Mouse (Mus musculus) liver, embryonic 15.5 days (tissue): ENCODE results near the gene Zfand3. TPM values are rescaled to one million over a fixed set of nuclear protein-coding genes. Genes with fewer than 3 reads are reported as not detected.

Source experiments
- ATAC-seq: fragments of 200-750 bp; cut with Nextera tagmentation; 2 replicates; pipeline ENCODE4 v1.8.0; 2017; ENCODE audit warnings: moderate number of reproducible peaks, mild to moderate bottlenecking, moderate library complexity; ENCODE audit not compliant: insufficient read depth
- H3K27ac ChIP-seq: fragments of 300-500 bp; sonication (generic); replicated peaks from 2 replicates; pipeline ENCODE4 v1.5.1; 2015; ENCODE audit warnings: mild to moderate bottlenecking, inconsistent platforms
- H3K27me3 ChIP-seq: fragments of 300-500 bp; sonication (generic); 2 replicates; pipeline ENCODE4 v1.6.1; 2015; ENCODE audit warnings: mild to moderate bottlenecking, inconsistent platforms
- H3K36me3 ChIP-seq: fragments of 300-500 bp; sonication (generic); replicated peaks from 2 replicates; pipeline ENCODE4 v1.6.1; 2015; ENCODE audit warnings: moderate library complexity, mild to moderate bottlenecking, inconsistent platforms
- H3K4me1 ChIP-seq: fragments of 300-500 bp; sonication (generic); replicated peaks from 2 replicates; pipeline ENCODE4 v1.6.1; 2015; ENCODE audit warnings: inconsistent platforms
- H3K4me2 ChIP-seq: fragments of 300-500 bp; sonication (generic); 2 replicates; pipeline ENCODE4 v1.6.1; 2015; ENCODE audit warnings: moderate library complexity, mild to moderate bottlenecking, inconsistent platforms
- H3K4me3 ChIP-seq: fragments of 300-500 bp; sonication (generic); replicated peaks from 2 replicates; pipeline ENCODE4 v1.5.1; 2015; ENCODE audit warnings: mild to moderate bottlenecking, inconsistent platforms
- H3K9ac ChIP-seq: fragments of 300-500 bp; sonication (generic); 2 replicates; pipeline ENCODE4 v1.6.1; 2015; ENCODE audit warnings: moderate library complexity, mild to moderate bottlenecking, inconsistent platforms
- H3K9me3 ChIP-seq: fragments of 300-500 bp; sonication (generic); replicated peaks from 2 replicates; pipeline ENCODE4 v1.6.1; 2016; ENCODE audit warnings: inconsistent platforms
- WGBS: fragments of 180-500 bp; shearing (Covaris S2); methylation state at CpG from one replicate; pipeline ENCODE4 v1.1.7; 2015; ENCODE audit warnings: mixed read lengths; ENCODE audit not compliant: insufficient replicate concordance; 5-methylcytosine and 5-hydroxymethylcytosine counted together
- polyA plus RNA-seq: library from polyadenylated mRNA; unstranded; fragments of >200 nt; fragmentation: Nextera tagmentation; extraction: Ambion mirVana; gene quantifications from 2 replicates; pipeline ENCODE4 v1.2.1, GENCODE M21; 2015

Gene Zfand3
- polyA plus RNA-seq, 1 experiment from 2014 or later: 15.4 TPM

DNA sequence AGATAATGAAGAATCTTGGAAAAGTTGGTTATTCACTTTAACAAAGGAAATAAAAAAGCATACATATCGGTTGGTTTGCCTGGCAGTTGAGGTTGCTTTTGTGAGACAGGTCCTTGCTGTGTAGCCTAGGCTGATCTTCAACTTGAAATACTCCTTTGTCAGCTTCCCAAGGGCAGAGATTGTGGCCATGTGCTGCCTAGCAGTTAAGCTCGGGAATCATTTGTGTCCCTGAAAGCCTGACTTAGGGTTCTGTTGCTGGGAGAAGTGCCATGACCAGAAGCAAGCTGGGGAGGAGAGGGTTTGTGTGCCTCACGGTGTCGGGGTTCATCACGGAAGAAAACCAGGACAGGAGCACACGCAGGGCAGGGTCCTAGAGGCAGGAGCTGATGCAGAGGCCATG, 143.8 kb downstream of the Zfand3 start:
- WGBS: 73% methylated on average over 6 of the region's 6 CpGs
- ATAC-seq: no peak
- Histone ChIP-seq H3K27ac (no peak overlapping the region), H3K9ac (no peak overlapping the region), H3K4me3 (no peak overlapping the region), H3K27me3 (no peaks in the 10 kb centered on the region), H3K4me2 (no peak overlapping the region), H3K4me1 (no peaks in the 10 kb centered on the region), H3K9me3 (no peaks in the 10 kb centered on the region), H3K36me3 (no peaks in the 10 kb centered on the region; the same call in 1 of the 2 replicates)

DNA sequence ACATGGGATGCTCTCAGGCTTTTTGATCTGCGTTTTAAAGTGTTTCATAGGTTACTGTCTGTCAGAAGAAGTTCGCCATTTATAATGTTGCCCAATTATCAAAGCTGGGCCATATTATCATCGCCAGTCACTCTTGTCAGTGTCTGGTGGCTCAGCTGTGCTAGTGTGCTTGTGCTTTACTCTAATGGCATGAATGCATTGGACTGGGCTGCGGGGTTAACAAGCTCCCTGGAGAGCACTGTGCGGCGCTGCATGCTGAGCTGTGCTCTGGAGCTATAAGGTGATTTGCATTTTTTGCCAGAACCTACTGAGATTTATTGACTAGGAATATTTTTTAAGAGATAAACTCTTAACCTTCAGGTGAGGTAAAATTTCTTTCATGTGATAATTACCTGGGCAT, 145.4 kb downstream of the Zfand3 start:
- no peak overlapping the region for H3K4me2 ChIP-seq
- H3K36me3 ChIP-seq: no peaks in the 10 kb centered on the region; the same call in 1 of the 2 replicates
- no peaks in the 10 kb centered on the region for H3K9me3 ChIP-seq
- WGBS: 81% methylated on average over 6 of the region's 6 CpGs
- no peak overlapping the region for H3K9ac ChIP-seq
- H3K4me3 ChIP-seq: no peak overlapping the region
- no peak overlapping the region for H3K27ac ChIP-seq
- no peaks in the 10 kb centered on the region for H3K27me3 ChIP-seq
- no peaks in the 10 kb centered on the region for H3K4me1 ChIP-seq
- no peak for ATAC-seq

DNA sequence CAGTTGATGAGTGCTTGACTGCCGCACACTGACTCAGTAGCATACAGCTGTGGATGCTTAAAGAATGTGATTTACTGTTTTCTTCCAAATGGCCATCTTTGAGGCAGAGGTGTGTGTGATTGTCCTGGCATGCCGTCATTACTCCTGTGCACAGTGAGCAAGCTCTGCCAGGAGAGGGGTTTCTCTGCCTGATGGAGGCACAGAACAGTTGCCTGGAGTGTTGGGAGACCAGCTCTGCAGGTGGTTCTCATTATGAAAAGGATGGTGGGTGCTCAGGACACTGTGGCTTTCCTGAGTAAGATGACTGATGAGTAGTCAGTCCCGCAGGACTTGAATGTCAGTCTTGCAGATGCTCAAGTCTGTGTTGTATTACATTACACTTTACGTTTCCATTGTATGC, 149.6 kb downstream of the Zfand3 start:
- Histone ChIP-seq H3K27me3 (no peaks in the 10 kb centered on the region), H3K9ac (no peak overlapping the region), H3K4me3 (no peak overlapping the region), H3K27ac (no peak overlapping the region), H3K4me1 (no peaks in the 10 kb centered on the region), H3K9me3 (no peaks in the 10 kb centered on the region), H3K4me2 (no peak overlapping the region), H3K36me3 (no peaks in the 10 kb centered on the region; the same call in 1 of the 2 replicates)
- 79% methylated on average over 4 of the region's 4 CpGs for WGBS
- no peak for ATAC-seq

DNA sequence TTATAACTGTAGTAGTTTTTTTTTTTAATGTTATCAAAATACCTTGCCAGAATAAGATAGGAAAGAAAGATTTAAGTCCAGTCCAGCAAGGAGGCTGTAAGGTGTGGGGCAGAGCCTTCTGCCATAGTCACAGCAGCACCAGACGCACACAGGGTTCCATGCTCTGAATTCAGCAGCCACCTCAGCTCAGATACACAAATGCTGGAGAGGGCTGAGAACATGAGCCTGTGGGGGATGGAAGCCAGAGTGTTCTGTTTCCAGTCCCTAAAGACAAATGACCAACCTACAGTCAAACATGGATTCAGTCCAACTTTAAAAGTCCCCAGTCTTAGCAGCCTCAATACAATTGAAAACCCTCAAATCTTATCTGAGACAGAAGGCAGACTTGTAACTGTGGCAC, 150.3 kb downstream of the Zfand3 start:
- no peaks in the 10 kb centered on the region for H3K4me1 ChIP-seq
- no peaks in the 10 kb centered on the region for H3K9me3 ChIP-seq
- H3K4me3 ChIP-seq: no peak overlapping the region
- no peaks in the 10 kb centered on the region for H3K27me3 ChIP-seq
- H3K9ac ChIP-seq: no peak overlapping the region
- no peak overlapping the region for H3K4me2 ChIP-seq
- no peak for ATAC-seq
- no peak overlapping the region for H3K27ac ChIP-seq
- 76% methylated on average over 1 of the region's 1 CpGs for WGBS
- H3K36me3 ChIP-seq: no peaks in the 10 kb centered on the region; the same call in 1 of the 2 replicates

DNA sequence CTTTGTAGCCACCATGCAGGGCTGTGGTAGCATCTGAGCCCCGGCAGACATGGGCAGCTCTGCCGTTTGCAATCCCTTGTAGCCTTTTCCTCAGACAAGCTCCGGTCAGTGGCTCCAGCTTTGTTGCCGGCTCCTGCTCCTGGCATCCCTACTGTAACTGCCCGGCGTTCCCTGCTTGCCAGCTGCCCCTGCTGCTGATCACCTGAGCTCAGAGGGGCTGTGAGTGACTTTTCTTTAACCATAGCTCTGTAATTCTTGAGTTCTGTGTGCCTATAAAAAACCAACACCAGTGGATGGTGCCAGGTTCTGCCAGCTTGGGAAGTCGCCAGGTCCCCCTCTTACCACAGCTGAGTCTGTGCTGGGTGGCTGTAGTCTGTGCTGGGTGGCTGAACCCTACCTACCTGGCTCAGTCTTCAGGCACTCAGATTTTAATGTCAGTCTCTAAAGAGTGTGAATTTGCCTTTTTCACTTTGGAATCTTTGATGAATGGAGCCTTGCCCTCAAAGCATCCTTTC, 150.9 kb downstream of the Zfand3 start:
- no peaks in the 10 kb centered on the region for H3K4me1 ChIP-seq
- no peak overlapping the region for H3K9ac ChIP-seq
- H3K27me3 ChIP-seq: no peaks in the 10 kb centered on the region
- no peaks in the 10 kb centered on the region for H3K9me3 ChIP-seq
- no peak overlapping the region for H3K27ac ChIP-seq
- H3K4me3 ChIP-seq: no peak overlapping the region
- no peak for ATAC-seq
- H3K36me3 ChIP-seq: no peaks in the 10 kb centered on the region; the same call in 1 of the 2 replicates
- WGBS: 77% methylated on average over 7 of the region's 7 CpGs
- H3K4me2 ChIP-seq: no peak overlapping the region

DNA sequence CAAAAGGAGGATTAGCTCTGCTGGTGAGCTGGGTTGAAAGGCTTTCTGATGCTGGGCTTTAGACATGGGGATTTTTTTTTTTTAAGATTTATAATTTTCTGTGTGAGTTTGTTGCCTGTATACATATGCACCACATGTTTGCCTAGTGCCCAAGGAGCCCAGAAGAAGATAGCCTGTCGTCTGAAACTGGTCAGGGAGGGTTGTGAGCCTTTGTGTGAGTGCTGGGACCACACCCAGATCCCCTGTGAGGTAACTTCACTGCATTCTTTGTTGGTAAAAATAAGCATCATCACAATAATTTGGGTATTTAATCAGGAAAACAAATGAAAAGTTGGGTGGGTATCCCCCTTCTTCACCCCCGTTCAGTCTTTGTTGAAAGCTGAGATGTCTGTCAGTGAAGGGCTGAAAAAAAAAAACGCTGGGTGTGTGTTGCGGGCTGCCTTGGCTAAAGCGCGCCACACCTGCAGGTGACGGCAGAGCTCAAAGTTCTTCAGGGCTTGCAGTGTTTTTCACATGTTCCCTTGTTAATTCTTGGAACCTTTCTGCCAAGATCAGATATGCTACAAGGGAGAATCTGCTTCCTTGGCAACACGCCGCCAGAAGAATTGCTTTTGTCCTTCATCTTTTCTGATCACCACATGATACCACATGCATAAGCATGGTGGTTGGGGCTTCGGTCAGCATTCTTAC, 154.0 kb downstream of the Zfand3 start:
- ATAC-seq: no peak
- Histone ChIP-seq H3K9me3 (no peaks in the 10 kb centered on the region), H3K4me3 (no peak overlapping the region), H3K9ac (no peak overlapping the region), H3K27me3 (no peaks in the 10 kb centered on the region), H3K36me3 (no peaks in the 10 kb centered on the region), H3K27ac (no peak overlapping the region), H3K4me1 (no peaks in the 10 kb centered on the region), H3K4me2 (no peak overlapping the region)
- 59% methylated on average over 10 of the region's 10 CpGs for WGBS

DNA sequence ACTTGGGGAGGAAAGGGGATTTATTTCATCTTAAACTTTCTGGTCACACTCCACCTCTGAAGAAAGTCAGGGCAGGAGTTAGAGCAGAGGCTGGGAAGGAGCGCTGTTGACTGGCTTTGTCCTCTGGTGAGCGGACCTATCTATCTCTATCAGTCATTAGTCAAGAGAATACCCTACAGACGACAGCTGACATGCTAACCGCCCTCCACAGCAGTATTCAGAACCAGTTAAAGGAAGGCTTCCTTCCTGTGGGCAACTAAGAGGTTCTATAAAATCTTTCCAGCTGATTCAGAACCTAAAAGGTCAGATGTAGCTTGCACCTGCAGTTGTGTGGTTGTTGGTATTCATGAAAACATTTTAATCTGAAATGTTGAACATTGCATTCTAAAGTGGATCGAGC, 154.8 kb downstream of the Zfand3 start:
- no peak overlapping the region for H3K9ac ChIP-seq
- H3K4me1 ChIP-seq: no peaks in the 10 kb centered on the region
- no peak for ATAC-seq
- H3K36me3 ChIP-seq: no peaks in the 10 kb centered on the region
- 39% methylated on average over 5 of the region's 5 CpGs for WGBS
- no peak overlapping the region for H3K4me3 ChIP-seq
- H3K9me3 ChIP-seq: no peaks in the 10 kb centered on the region
- no peak overlapping the region for H3K27ac ChIP-seq
- no peaks in the 10 kb centered on the region for H3K27me3 ChIP-seq
- no peak overlapping the region for H3K4me2 ChIP-seq

DNA sequence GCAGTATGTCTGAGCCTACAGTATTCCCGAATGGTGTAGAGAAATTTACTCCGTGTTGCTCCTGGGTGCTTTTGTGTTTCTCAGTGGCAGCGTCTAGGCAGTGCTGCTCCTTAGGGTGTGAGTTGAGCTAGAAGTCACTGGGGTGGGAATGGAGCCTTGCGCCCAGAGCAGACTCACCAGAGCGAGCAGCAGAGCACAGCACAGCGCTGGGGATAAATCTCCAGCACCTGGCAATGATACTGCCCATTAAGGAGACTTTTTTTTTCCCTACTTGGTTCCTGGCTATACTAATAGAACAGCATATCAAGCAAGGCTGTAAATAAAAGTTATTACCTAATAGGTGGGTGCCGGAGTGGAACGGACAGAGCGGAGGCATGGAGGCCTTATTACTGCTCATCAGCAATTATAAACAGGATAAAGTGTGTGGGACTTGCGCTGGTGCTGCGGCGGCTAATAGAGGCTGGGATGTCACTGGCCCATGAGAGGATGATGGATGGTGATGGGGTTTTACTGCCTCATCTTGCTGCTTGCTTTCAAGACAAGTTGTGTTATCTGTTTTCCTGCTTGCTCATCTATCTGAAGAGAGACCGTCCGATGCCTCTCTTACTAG, 156.4 kb downstream of the Zfand3 start:
- Histone ChIP-seq H3K4me2 (no peak overlapping the region), H3K27ac (no peak overlapping the region), H3K36me3 (no peaks in the 10 kb centered on the region), H3K9ac (no peak overlapping the region), H3K9me3 (no peaks in the 10 kb centered on the region), H3K4me1 (no peaks in the 10 kb centered on the region), H3K4me3 (no peak overlapping the region), H3K27me3 (no peaks in the 10 kb centered on the region)
- ATAC-seq: no peak
- WGBS: 84% methylated on average over 14 of the region's 14 CpGs

DNA sequence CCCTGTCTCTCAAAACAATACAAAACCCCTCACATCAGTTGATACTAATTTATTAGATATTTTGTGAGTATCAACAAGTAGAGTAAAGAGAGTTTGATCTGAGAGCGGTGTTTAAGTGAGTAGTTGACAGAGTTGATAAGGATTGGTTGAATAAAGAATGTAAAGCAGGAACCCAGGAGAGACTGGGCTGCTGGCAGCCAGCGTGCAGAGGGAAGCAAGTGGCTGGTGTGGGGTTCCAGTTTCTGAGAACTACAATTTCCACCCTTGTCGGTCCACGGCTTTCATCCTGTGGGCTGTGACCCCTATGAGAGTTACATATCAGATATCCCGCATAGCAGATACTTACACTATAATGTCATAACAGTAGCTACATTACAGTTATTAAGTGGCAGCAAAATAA, 158.4 kb downstream of the Zfand3 start:
- H3K9me3 ChIP-seq: no peaks in the 10 kb centered on the region
- no peak overlapping the region for H3K9ac ChIP-seq
- no peak overlapping the region for H3K4me3 ChIP-seq
- H3K27ac ChIP-seq: no peak overlapping the region
- no peaks in the 10 kb centered on the region for H3K27me3 ChIP-seq
- 44% methylated on average over 5 of the region's 5 CpGs for WGBS
- no peaks in the 10 kb centered on the region for H3K36me3 ChIP-seq
- ATAC-seq: no peak
- H3K4me1 ChIP-seq: no peaks in the 10 kb centered on the region
- no peak overlapping the region for H3K4me2 ChIP-seq

DNA sequence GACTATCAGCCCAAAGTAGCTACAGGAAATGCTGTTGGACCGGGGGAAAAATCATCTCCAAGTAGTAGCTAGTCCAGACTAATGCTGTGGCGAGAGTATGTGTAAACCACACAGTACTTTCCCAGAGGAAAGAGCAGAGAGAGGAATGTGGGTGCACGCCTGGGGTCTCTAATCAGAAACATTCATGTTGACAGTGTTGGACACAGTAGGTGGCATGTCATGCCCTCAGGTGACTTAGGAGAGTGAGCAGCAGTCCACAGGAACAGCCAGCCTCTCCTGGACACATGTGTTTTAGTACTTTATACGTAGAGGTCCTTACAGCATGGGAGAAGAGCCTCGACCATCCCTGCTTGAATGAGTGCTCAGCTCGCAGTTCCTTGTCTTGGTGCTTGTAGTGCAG, 159.3 kb downstream of the Zfand3 start:
- Histone ChIP-seq H3K27ac (no peak overlapping the region), H3K9me3 (no peaks in the 10 kb centered on the region), H3K4me3 (no peak overlapping the region), H3K4me2 (no peak overlapping the region), H3K27me3 (no peaks in the 10 kb centered on the region), H3K9ac (no peak overlapping the region), H3K36me3 (no peaks in the 10 kb centered on the region), H3K4me1 (no peaks in the 10 kb centered on the region)
- WGBS: 65% methylated on average over 6 of the region's 6 CpGs
- no peak for ATAC-seq

DNA sequence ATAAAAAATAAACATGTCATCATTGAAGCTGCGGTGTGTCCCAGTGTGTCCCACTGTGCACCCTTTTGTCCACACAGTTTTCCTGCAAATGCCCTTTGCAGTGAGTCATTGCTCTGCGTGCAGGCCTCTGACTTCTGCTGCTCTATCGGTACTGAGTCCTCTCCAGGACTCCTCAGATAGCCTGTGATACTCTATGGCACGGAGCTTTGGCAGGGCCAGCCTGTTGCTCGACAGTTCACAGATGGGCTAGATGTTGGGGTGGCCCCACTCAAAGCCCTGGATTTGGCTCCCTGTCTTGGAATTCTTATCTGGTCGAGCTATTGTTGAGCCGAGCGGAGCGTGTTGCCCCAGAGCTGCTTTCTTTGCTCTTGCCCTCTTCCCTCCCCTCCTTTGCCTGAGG, 160.3 kb downstream of the Zfand3 start:
- Histone ChIP-seq H3K4me2 (no peak overlapping the region), H3K4me1 (no peaks in the 10 kb centered on the region), H3K36me3 (no peaks in the 10 kb centered on the region), H3K9me3 (no peaks in the 10 kb centered on the region), H3K9ac (no peak overlapping the region), H3K27me3 (no peaks in the 10 kb centered on the region), H3K27ac (no peak overlapping the region), H3K4me3 (no peak overlapping the region)
- ATAC-seq: no peak
- WGBS: 77% methylated on average over 9 of the region's 9 CpGs
